Mouse (Mus musculus): ENCODE results near the gene Cks1b.
A peak's percentile ranks its signal among the peaks of the same experiment; 100 is the strongest.

Cks1b gene

DNA sequence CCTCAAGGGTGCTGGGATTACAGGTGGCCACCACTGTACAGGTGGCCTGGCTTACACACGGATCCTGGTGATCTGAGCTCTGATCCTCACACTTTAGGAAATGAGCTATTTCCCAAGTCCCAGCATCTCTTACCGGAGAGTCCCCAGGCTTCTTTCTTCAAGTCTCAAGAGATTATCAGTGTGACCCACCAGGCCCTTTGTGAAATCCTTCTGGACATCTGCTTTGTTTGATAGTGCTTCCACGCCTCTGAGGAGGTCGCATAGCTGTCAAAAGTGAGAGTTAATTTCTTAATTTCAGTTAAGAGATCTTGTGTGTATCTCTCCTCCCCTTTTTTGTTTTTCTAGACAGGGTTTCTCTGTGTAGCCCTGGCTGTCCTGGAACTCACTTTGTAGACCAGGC, 7.7 kb upstream of the Cks1b start:
- DNase-seq (ENCODE audit: low spot score), result no peak

DNA sequence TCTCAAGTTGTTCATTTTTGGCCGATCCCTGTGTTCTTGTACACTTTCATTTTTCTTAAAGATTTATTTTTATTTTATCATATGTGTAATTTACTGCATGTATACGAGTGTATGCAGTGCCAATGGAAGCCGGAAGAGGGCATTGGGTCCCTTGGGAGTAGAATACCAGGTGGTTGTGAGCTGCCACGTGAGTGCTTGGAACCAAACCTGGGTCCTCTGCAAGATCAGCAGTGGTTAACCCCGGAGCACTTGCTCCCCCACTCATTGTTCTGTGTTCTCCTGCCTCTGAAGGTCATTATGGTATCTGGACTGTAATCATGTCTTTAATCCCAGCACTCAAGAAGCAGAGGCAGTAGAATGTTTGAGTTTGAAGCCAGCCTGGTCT, 7.0 kb upstream of the Cks1b start:
- no peak for DNase-seq (ENCODE audit: low spot score)

DNA sequence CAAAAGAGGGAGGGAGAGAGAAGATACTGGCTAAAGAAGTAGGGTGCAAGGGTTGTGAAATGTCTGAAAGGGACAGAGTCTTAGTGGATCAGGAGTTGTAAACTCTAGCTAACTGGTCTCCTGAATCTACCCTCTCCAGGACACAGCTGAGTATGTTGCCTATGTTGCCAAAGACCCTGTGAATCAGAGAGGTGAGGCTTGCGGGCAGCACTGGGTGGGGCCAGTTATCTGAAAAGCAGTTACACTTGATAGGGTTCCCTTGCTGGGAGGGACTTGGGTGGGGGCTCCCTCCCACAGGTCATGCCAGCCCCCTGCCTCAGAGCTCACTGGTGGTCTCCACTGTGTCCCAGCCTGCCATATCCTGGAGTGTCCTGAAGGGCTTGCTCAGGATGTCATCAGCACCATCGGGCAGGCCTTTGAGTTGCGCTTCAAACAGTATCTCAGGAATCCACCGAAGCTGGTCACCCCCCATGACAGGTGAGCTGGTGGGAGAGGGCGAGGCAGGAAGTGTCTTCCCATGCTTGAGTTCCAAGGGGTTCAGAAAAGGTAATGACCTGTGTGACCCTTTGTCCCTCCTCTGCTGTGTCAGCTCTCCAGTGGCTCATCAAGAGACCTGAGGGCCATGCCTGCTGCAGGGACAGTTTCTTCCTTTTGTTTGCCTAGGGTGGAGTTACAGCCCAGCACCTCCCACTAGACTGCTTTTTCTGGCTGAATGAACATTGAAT, 6.4 kb upstream of the Cks1b start:
- DNase-seq (ENCODE audit: low spot score), result no peak

DNA sequence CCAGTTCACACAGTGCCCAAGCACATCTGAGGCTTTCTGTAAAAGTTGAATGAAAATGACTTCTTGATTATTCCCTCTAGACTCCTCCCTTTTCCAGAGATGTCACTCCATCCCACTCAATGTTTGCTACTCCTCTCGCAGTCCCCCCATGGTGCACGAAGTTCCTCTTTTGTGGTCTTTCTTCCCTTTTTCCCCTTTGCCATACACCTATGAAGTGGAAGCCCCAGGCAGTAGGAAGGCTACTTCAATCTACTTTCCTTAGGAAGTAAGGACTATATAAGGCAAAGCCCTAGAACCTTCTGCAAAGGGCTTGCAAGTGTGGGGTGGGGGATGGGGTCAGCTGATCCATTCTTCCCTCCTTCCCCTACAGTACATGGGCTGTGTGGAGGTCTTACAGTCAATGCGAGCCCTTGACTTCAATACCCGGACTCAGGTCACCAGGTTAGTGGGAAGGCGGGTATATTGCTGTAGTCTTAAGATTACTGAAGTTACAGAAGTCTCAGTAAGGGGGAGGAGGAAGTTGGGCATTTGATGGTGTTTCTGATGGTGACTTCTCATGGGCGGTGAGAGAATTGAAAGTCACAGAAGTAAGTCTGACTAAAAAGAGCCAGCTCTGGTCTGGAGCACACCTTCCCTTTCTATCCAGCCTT, 4.5 kb upstream of the Cks1b start:
- DNase-seq (ENCODE audit: low spot score), result no peak

DNA sequence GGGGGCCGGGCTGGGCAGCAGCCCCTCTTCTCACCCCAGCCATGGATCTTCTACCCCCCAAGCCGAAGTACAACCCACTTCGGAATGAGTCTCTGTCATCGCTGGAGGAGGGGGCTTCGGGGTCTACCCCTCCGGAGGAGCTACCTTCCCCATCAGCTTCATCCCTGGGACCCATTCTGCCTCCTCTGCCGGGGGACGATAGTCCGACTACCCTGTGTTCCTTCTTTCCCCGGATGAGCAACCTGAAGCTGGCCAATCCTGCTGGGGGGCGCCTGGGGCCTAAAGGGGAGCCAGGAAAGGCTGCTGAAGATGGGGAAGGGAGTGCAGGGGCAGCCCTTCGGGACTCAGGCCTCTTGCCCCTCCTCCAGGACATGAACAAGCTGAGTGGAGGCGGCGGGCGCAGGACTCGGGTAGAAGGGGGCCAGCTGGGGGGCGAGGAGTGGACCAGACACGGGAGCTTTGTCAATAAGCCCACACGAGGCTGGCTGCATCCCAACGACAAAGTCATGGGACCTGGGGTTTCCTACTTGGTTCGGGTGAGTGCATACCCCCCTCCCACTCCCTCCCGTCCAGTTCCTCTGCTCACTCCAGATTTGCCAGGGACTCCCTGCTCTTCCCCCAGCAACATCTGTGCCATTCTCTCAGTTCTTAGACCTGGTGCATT, 3.8 kb upstream of the Cks1b start:
- peak; percentile 29 for DNase-seq (ENCODE audit: low spot score)

DNA sequence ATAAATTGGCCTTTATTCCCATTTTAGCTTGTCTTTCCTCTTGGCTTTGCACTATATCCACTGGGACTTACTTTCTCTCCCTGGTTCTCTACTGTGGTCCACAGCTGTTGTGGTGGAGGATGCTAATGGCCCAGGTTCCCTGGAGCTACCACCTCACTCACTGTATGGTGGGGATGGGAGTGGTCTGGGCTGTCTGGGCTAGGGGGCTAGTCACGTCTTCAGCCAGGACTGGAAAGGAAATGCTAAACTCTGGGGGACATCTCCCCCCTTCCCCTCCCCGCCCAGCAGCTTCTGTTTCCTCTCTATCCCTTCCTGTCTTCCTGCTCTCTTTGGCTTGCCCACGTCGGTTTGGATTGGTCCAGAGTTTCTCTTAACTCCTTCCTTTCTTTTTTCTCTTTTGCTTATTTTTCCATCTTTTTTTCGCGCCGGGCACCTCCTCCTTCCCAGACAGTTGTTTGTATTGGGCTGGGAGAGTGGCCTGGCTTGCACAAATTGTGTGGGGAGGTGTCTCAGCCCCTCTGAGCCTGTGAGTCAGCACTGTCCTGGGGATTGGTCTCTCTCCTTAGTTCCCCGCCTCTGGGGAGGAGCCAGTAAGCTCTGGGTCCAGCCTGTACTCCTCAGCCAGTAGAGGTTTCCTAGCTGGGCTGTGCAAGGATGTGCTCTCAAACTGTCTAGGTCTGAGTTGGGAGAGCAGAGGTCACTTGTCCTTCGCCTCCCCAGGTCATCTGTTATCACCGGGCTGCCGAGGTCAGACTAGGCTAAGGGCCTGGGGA, 3.0 kb upstream of the Cks1b start:
- peak; percentile 71 for DNase-seq (ENCODE audit: low spot score)

DNA sequence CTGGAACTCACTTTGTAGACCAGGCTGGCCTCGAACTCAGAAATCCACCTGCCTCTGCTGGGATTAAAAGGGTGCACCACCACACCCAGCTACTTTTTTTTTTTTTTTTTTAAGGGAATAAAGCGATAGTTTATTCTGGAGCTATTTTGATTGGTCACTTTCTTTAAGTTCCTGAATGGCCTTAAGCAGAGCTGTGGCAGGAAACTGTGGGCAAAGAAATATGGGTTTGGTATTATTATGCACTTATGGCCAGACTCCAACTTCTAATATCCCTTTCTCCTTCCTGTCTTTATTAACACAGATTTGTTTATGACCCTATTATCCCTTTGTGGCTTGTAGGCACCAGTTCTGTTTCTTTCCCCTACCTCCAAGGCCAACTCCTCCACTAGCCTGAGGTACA, 2.2 kb upstream of the Cks1b start:
- DNase-seq (ENCODE audit: low spot score), result no peak

DNA sequence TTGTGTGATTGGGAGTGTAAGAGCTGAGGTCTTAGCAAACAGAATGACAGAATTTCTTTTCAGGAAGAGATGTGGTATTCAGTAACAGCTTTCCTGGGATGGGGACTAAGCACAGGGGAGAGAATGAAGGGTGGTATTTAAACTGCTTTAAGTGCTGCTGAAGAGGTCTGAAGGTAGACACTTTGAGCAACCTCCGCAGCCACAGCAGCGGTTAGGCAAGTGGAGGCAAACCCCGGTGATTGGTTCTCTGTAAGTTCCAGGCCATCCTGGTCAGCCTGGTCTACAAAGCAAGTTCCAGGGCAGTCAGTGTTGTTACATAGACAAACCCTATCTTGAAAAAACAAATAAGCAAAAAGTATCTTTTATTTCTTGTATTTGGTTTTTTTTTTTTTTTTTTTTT, 1.8 kb upstream of the Cks1b start:
- DNase-seq (ENCODE audit: low spot score), result no peak

DNA sequence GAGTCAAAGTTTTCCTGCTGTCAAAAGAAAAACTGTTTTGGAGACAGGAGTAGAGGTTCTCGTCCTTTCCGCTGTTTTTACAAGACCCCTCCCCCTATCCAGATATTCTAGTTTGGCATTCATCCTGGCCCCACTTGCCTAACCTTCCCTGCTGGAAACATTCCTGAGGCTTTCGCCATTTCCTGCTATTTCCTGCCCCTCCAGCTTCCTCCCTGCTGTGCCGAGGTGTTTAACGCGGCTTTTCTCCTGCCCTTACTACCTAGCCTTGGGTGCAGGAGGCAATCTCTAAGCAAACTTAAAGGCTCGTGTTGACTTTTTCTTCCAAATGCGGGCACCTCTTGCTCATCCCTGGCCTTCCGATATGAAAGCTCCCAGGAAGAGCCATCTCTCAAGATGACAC, 1.4 kb upstream of the Cks1b start:
- peak; percentile 45 for DNase-seq (ENCODE audit: low spot score)

DNA sequence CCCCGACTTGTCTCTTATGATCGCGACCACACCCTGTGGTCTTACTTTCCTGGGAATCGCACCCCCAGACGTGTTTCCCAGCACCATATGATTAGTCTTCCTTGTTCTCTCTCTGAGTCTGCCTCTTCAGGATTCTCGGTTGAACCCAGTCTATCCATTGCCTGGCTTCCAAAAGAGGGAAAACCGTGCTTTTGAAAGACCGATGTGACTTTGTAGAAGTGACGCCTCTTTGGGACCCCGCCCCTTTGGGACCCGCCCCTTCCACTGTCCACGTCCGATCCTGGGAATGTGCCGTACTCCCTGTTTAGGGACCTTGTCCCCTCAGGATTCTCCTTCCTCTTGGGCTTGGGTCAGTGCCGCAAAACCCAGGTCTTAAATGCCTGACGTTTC, 673 bp upstream of the Cks1b start:
- peak; percentile 79 for DNase-seq (ENCODE audit: low spot score)

DNA sequence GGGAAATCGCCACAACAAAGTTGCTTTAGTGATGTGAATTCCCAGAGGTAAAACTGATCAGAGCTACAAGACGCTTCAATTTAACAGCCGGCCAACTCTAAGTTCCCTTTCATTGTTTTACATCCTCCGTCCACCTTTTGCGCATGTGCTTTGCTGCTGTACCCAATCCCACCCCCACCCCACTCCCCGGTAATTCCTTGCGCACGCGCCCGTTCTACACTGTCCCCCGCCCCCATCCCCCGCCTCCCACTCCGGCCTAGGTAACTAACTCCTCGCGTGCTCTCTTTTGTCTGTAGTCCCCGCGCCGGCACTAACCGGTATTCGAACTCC, 378 bp downstream of the Cks1b start:
- no peak for DNase-seq (ENCODE audit: low spot score)

DNA sequence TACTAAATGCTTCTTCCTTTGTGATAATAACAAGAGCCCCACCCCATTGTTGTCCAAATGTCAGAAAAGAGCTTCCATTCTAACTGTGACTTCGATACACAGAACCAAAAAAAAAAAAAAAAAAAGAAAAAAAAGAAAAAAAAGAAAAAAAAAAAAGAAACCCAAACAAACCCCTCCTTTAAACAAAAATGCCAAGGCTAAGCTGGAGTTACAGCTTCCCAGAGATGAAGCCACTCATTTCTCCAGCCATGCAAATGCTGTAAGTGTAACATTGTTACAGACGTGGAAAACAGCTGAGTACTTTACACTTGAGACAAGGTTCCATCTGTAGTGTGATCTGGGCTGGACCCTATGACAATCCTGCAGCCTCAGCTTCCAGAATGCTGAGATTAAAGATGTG, 1.1 kb downstream of the Cks1b start:
- DNase-seq (ENCODE audit: low spot score), result no peak

DNA sequence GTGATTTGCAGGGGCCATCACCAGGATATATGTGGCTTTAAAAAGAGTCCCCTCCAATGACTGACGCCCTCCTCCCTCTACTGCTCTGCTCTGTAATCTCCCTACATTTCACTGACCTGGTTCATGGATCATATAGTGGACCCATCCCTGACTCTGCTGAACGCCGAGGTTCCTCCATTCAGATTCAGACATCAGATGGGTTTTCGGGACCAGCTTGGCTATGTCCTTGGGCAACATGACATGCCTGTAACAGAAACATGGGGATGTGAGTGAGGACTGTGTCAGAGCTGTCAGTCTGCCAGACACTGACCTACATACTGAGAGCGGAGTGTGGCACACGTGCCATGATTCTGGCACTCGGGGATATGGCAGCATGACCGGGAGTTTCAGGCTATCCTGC, 2.0 kb downstream of the Cks1b start:
- no peak for DNase-seq (ENCODE audit: low spot score)

DNA sequence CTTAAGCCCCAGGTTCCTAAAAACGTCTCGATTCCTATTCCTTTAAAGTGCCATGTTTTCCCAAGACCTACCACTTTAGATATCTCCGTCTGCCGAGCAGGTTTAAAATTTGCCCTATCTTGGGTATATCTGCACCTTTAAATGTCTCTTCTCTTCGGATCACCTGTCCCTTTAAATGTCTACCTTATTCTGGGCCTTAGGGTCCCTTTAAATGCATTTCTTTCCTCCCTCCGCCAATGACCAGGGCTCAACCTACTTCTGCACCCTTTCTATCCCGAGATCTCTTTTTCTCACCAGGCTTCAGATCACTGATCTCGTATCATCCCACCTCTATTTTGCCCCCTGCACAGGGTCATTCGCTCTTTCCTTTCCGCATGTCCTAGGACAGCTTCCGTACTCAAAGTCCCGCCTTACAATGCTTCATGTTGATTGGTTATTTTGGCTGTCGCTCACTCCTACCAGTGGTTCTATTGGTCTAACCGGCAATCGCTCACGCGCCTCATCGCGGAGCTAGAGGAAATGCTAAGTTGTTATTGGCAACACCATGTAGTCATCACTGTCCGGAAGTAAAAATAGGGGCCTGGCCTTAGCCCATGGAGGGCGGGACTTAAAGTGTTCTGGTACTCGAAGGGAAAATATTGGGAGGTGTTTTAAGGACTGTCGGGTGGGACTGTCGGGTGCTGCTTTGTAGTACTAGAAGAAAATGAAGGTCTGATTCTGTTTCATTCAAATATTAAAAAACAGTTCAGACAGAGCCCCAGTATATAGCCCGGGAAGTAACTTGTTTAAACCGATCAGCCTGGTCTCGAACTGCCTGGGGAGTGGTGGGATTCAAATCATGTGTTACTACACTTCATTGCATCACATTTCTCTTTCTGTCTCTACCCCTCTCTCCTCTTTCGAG, 6.4 kb downstream of the Cks1b start, which contains the start of gene Flad1:
Gene Flad1 (minus strand): TSS at position 381 of the 904 bp plus-strand sequence.
- peak; percentile 92 for DNase-seq (ENCODE audit: low spot score)

DNA sequence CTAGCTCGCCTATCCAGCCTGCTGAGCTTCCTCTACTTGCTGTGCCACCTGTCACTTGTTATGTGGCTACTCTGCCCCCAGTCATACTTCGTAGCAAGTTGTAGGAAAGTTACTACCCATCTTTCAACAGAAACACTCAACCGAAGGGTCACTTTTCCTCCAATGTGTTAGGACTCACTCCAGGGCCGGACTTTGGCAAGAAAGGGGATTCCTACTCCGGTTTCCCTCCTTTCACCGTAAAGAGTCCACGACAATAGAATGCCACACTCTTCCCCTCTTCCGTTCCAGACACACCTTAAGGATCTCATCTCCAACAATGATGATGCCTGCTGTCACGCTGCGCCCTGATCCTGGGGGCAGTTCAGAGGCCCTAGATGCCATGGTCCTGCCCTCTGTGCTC, 7.3 kb downstream of the Cks1b start:
- DNase-seq (ENCODE audit: low spot score), result no peak

DNA sequence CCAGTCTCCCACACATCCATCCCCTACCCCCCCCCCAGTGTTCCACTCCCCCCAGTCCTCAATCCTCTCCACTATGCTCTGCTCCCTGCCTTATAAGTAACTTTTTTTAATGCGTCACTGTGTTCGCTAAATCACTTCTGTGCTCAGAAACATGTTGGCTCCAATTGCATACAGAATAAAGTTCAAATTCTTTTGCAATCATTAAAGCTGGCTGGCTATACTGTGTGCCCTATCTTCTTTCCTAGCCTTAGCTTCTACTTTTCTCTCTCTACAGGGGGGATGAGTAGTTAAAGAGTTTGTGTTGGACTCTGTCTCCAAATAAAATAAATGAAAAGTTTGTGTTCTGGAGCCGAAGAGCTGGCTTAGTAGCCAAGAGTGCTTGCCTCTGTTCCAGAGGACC, 8.5 kb downstream of the Cks1b start:
- DNase-seq (ENCODE audit: low spot score), result no peak

DNA sequence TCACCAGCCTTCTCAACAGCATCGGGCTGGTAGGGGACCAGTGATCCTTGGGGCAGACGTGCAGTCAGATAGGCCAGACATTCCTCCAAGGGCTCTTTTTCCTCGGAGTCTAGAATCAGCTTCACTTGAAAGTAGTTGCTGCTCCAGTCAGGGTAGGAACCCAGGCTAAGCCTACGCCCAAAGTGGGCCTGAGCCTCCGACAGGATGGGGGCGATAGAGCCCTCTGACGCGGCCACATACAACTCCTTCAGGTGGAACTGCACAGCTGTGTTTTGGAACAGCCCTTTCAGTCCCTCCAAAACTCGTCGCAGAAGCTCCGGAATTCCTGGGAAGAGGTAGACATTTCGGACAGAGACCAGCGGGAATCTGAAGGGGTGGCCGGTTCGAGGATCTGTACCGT, 9.7 kb downstream of the Cks1b start:
- DNase-seq (ENCODE audit: low spot score), result no peak

DNA sequence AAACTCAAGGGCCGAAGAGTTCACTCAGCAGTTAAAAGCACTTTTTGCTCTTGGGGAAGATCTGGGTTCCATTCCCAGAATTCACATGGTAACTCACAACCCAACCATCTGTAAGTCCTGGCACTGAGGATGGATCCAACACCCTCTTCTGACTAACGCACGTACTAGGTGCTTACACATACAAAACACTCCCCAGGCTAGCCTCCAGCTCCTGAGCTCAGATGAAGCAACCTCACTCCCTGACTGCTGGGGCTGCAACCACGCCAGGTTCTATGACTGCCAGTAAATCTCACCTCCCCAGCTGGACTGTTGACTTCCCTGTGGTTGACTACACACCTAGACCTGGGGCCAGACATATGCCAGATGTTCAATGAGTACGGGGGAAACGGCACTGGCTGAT, 11.3 kb downstream of the Cks1b start:
- DNase-seq (ENCODE audit: low spot score), result no peak

DNA sequence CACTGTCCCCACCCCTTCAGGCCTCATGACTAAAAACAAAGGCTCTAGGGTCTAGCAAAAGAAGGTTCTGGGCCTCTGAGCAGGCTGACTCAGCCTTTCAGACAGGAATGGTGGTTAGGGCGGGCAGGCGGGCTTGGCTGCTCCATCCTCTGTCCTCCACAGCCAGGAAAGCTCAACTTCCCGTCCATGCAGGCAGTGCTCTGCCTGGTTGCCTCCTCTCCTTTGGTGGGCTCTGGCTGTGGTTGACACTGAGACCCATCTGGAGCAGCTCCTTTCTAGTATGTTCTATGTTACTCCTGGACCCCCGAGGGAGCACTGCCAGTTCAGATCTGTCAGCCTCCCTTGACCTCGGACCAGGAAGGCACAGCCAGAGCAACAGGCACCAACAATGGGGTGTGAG, 15.5 kb downstream of the Cks1b start, which contains the start of gene Lenep:
Gene Lenep (minus strand): TSS at position 101 of the 400 bp plus-strand sequence.
- no peak for DNase-seq (ENCODE audit: low spot score)

DNA sequence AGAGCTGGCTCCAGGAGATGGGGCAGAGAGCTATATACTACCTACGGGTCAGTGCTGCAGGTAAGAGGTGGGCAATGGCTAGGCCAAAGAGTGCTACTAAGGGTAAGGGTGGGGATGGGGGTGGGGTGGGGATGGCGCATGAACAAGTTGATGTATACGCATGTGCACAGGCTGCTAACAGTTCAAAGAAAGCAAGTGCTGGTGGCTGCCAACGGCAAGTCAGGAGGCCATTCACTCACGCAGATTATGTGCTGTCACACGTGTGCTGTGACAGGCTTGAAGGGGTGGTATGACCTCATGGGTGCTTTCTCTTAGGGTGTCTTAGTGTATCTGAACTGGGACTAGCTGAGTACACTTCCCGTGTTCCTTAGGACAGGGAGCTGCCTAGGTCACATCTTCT, 16.9 kb downstream of the Cks1b start:
- DNase-seq (ENCODE audit: low spot score), result no peak

DNA sequence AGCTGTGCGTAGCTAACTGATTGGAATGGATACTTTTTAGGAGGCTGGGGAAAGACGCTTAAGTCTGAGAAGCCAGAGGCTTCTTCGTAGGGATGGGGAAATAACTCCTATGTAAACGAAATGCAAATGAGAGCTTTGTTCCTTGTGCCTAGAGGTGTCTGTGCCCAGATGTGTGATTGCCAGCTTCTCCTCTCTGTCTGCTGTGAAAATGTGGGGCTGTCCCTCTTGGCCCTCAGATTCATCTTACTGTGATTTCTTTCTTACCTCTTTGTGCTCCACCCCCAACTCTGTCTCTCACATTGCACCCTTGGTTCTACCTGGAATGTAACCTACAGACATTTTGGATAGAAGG, 21.6 kb downstream of the Cks1b start:
- DNase-seq (ENCODE audit: low spot score), result no peak

All from ovary, postnatal 36 days (tissue).